Mouse (Mus musculus) cerebellum, adult 2 months (tissue): ENCODE data around the gene Gcm2. TPM values are rescaled to one million over a fixed set of nuclear protein-coding genes. Genes with fewer than 3 reads are reported as not detected.

Experiments used
- DNase-seq, 2 experiments: peaks; one replicate each; pipeline ENCODE4 v3.0.0; 2021
- H3K27ac ChIP-seq: fragments of 200-500 bp; 2 replicates; pipeline ENCODE4 v1.5.1; 2012; ENCODE audit warnings: low read length, control low read depth, inconsistent platforms; ENCODE audit not compliant: insufficient read depth
- H3K27me3 ChIP-seq: fragments of 200-500 bp; 2 replicates; pipeline ENCODE4 v1.6.1; 2012; ENCODE audit warnings: inconsistent platforms, mild to moderate bottlenecking, low read length, moderate library complexity; ENCODE audit not compliant: control insufficient read depth, insufficient read depth
- H3K4me1 ChIP-seq: fragments of 200-500 bp; 2 replicates; pipeline ENCODE4 v1.6.1; 2011; ENCODE audit warnings: low read length; ENCODE audit not compliant: control insufficient read depth, insufficient read depth
- H3K4me3 ChIP-seq: fragments of 200-500 bp; replicated peaks from 2 replicates; pipeline ENCODE3; 2011; ENCODE audit warnings: mild to moderate bottlenecking, low read depth, low read length, control low read depth; ENCODE audit not compliant: insufficient read depth
- CTCF ChIP-seq: fragments of 200-500 bp; IDR thresholded peaks from 2 replicates; pipeline ENCODE4 v1.5.1; 2011; ENCODE audit warnings: low read depth, mild to moderate bottlenecking, control low read depth, low read length, moderate library complexity, borderline replicate concordance; ENCODE audit not compliant: insufficient read depth
- POLR2A ChIP-seq: fragments of 200-500 bp; IDR thresholded peaks from 2 replicates; pipeline ENCODE4 v1.6.1; 2011; ENCODE audit warnings: low read length, control low read depth, borderline replicate concordance; ENCODE audit not compliant: insufficient read depth
- WGBS: fragments of 180-500 bp; shearing (Covaris S2); methylation state at CpG from one replicate; pipeline ENCODE4 v1.1.7; 2018; 5-methylcytosine and 5-hydroxymethylcytosine counted together
- polyA plus RNA-seq: library from polyadenylated mRNA; depleted of rRNA; stranded (reverse); fragments of >200 nt; gene quantifications from 2 replicates; pipeline ENCODE4 v1.2.3, GENCODE M21; 2012; rRNA removed

Gene Gcm2
- not detected in 2 replicates for polyA plus RNA-seq

GRCm38 (mm10) chr13:41110935-41111334, at the start of gene Gcm2:
Gene Gcm2 (minus strand): TSS chr13:41111035.
- no peaks in the 10 kb centered on the region for H3K27me3 ChIP-seq
- 62% methylated on average over 3 of the region's 3 CpGs for WGBS
- H3K4me1 ChIP-seq = no peaks in the 10 kb centered on the region
- no peak within 1 kb of the TSS for H3K27ac ChIP-seq
- TF ChIP-seq CTCF (no peak), POLR2A (no peak)
- H3K4me3 ChIP-seq = no peak within 1 kb of the TSS
- no peak for DNase-seq

- 72% methylated on average over 5 of the region's 5 CpGs for WGBS
- DNase-seq = no peak
- TF ChIP-seq POLR2A (no peak), CTCF (no peak)
- Histone ChIP-seq H3K4me3 (no peak overlapping the region), H3K27me3 (no peaks in the 10 kb centered on the region; the same call in 1 of the 2 replicates), H3K27ac (no peak overlapping the region), H3K4me1 (no peaks in the 10 kb centered on the region)
Observed at GRCm38 (mm10) chr13:41158426-41158825, 47.6 kb upstream of the Gcm2 start.

GRCm38 (mm10) chr13:41153146-41153545, 42.3 kb upstream of the Gcm2 start:
- no peak for DNase-seq
- WGBS = 90% methylated on average over 11 of the region's 11 CpGs
- H3K27ac ChIP-seq = no peak overlapping the region
- H3K4me3 ChIP-seq = no peak overlapping the region
- H3K4me1 ChIP-seq = no peaks in the 10 kb centered on the region
- TF ChIP-seq POLR2A (no peak), CTCF (no peak)
- no peaks in the 10 kb centered on the region for H3K27me3 ChIP-seq

GRCm38 (mm10) chr13:41146271-41146670, 35.4 kb upstream of the Gcm2 start:
- WGBS = 70% methylated on average over 10 of the region's 10 CpGs
- Histone ChIP-seq H3K27ac (no peak overlapping the region), H3K4me3 (no peak overlapping the region), H3K27me3 (no peaks in the 10 kb centered on the region), H3K4me1 (no peaks in the 10 kb centered on the region)
- DNase-seq = peak; percentile 32 to 59
- TF ChIP-seq CTCF = peak; percentile 73
- no peak for TF ChIP-seq POLR2A

- Histone ChIP-seq H3K27me3 (no peaks in the 10 kb centered on the region), H3K27ac (no peak overlapping the region), H3K4me3 (no peak overlapping the region), H3K4me1 (no peaks in the 10 kb centered on the region)
- no peak for DNase-seq
- WGBS = 56% methylated on average over 6 of the region's 6 CpGs
- TF ChIP-seq CTCF (no peak), POLR2A (no peak)
Observed at GRCm38 (mm10) chr13:41145433-41145970, 34.7 kb upstream of the Gcm2 start.

GRCm38 (mm10) chr13:41134901-41135300, 24.1 kb upstream of the Gcm2 start:
- WGBS = 4% methylated on average over 6 of the region's 6 CpGs
- no peak overlapping the region for H3K4me3 ChIP-seq
- H3K4me1 ChIP-seq = no peaks in the 10 kb centered on the region
- TF ChIP-seq POLR2A = no peak
- TF ChIP-seq CTCF = peak; percentile 70
- no peaks in the 10 kb centered on the region for H3K27me3 ChIP-seq
- peak; percentile 29 to 43 for DNase-seq
- H3K27ac ChIP-seq = no peak overlapping the region

- Histone ChIP-seq H3K27ac (no peak overlapping the region), H3K4me3 (no peak overlapping the region), H3K27me3 (no peaks in the 10 kb centered on the region), H3K4me1 (no peaks in the 10 kb centered on the region)
- TF ChIP-seq POLR2A = no peak
- no peak for TF ChIP-seq CTCF
- DNase-seq = no peak
- WGBS = 84% methylated on average over 8 of the region's 8 CpGs
Observed at GRCm38 (mm10) chr13:41129061-41129460, 18.2 kb upstream of the Gcm2 start.

GRCm38 (mm10) chr13:41128326-41128725, 17.5 kb upstream of the Gcm2 start:
- H3K4me1 ChIP-seq = no peaks in the 10 kb centered on the region
- no peak overlapping the region for H3K27ac ChIP-seq
- 83% methylated on average over 8 of the region's 8 CpGs for WGBS
- no peaks in the 10 kb centered on the region for H3K27me3 ChIP-seq
- no peak for DNase-seq
- H3K4me3 ChIP-seq = no peak overlapping the region
- TF ChIP-seq POLR2A = no peak
- no peak for TF ChIP-seq CTCF
